Mouse (Mus musculus) ES-Bruce4 (cell line): ENCODE measurements around the gene Oxct2a. TPM values are rescaled to one million over a fixed set of nuclear protein-coding genes. Genes with fewer than 3 reads are reported as not detected.

ENCODE experiments used
- H3K27ac ChIP-seq: 2 replicates; pipeline ENCODE4 v1.5.1; 2012; ENCODE audit warnings: low read length, inconsistent platforms; ENCODE audit not compliant: insufficient read depth
- H3K27me3 ChIP-seq: 2 replicates; pipeline ENCODE4 v1.6.1; 2012; ENCODE audit warnings: mild to moderate bottlenecking, low read length, inconsistent platforms; ENCODE audit not compliant: control insufficient read depth, poor library complexity, insufficient read depth, severe bottlenecking
- H3K36me3 ChIP-seq: 2 replicates; pipeline ENCODE4 v1.6.1; 2012; ENCODE audit warnings: inconsistent platforms, mild to moderate bottlenecking, low read length, moderate library complexity; ENCODE audit not compliant: control insufficient read depth, poor library complexity, insufficient read depth, severe bottlenecking
- H3K4me1 ChIP-seq: one replicate; pipeline ENCODE4 v1.8.1; 2011; ENCODE audit warnings: low read length; ENCODE audit not compliant: control insufficient read depth, insufficient read depth
- H3K4me3 ChIP-seq: 2 replicates; pipeline ENCODE4 v1.5.1; 2011; ENCODE audit warnings: low read depth, mild to moderate bottlenecking, low read length
- H3K9ac ChIP-seq: 2 replicates; pipeline ENCODE4 v1.6.1; 2012; ENCODE audit warnings: low read depth, mild to moderate bottlenecking, inconsistent platforms; ENCODE audit not compliant: poor library complexity, severe bottlenecking
- H3K9me3 ChIP-seq: replicated peaks from 2 replicates; pipeline ENCODE4 v1.6.1; 2012; ENCODE audit warnings: mild to moderate bottlenecking, low read length, inconsistent platforms; ENCODE audit not compliant: control insufficient read depth, poor library complexity, insufficient read depth, severe bottlenecking
- CTCF ChIP-seq: IDR thresholded peaks from one replicate; pipeline ENCODE4 v1.8.1; 2011; ENCODE audit warnings: low read depth, low read length
- EP300 ChIP-seq: IDR thresholded peaks from 2 replicates; pipeline ENCODE4 v1.6.1; 2011; ENCODE audit warnings: low read depth, low read length; ENCODE audit not compliant: insufficient read depth
- POLR2A ChIP-seq: IDR thresholded peaks from one replicate; pipeline ENCODE4 v1.8.1; 2011; ENCODE audit warnings: low read length; ENCODE audit not compliant: insufficient read depth
- polyA plus RNA-seq: library from polyadenylated mRNA; stranded (reverse); fragments of >200 nt; gene quantifications from 2 replicates; pipeline ENCODE4 v1.2.4, GENCODE M21; 2011; ENCODE audit warnings: low read depth; ENCODE audit not compliant: missing spikeins, insufficient read depth, insufficient read length

The Oxct2a gene
- 0.45 TPM in 1 of 2 replicates, not detected in the other for polyA plus RNA-seq

GRCm38 (mm10) chr4:123323534-123323933 lies at the start of gene Oxct2a:
Oxct2a (minus strand) TSS chr4:123323634.
- Histone ChIP-seq H3K4me1 (no peaks in the 10 kb centered on the region), H3K27me3 (no peaks in the 10 kb centered on the region), H3K4me3 (peak within 1 kb of the TSS; percentile 33), H3K9ac (no peak within 1 kb of the TSS), H3K9me3 (no peaks in the 10 kb centered on the region), H3K27ac (no peak within 1 kb of the TSS), H3K36me3 (no peaks in the 10 kb centered on the region)
- TF ChIP-seq POLR2A (no peak), EP300 (no peak), CTCF (no peak)

- H3K36me3 ChIP-seq = peaks cover 41% of the 10 kb centered on the region
- no peak overlapping the region for H3K4me3 ChIP-seq
- H3K9me3 ChIP-seq = no peaks in the 10 kb centered on the region
- TF ChIP-seq POLR2A = no peak
- no peak for TF ChIP-seq EP300
- no peaks in the 10 kb centered on the region for H3K4me1 ChIP-seq
- H3K9ac ChIP-seq = no peak overlapping the region
- H3K27me3 ChIP-seq = no peaks in the 10 kb centered on the region
- no peak overlapping the region for H3K27ac ChIP-seq
These were observed 40.1 kb upstream of the Oxct2a start for GRCm38 (mm10) chr4:123363555-123363954.

- TF ChIP-seq CTCF (no peak), EP300 (no peak), POLR2A (no peak)
- Histone ChIP-seq H3K36me3 (peaks cover 25% of the 10 kb centered on the region), H3K9me3 (no peaks in the 10 kb centered on the region), H3K27ac (no peak overlapping the region), H3K4me3 (no peak overlapping the region), H3K9ac (no peak overlapping the region), H3K27me3 (no peaks in the 10 kb centered on the region), H3K4me1 (peaks cover 1% of the 10 kb centered on the region)
These were observed 37.3 kb upstream of the Oxct2a start for GRCm38 (mm10) chr4:123360771-123361170.

DNA sequence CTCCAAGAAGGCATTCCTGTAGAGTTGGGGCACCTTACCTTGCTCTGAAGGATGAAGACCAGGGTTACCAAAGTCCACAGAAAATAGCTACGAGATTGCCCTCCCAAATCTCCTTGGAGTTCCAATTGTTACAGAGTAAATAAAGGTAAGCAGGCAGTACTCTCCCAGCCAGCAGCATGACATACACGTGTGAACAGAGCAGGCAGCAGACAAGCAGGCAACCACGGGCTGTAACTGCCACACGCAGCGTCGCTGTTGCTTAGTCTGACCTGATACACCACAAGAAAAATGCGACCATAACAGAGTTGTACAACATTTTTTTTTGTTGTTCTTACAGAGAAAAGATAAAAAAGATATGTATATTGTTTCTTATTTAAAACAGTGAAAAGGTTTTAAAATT lies 35.2 kb upstream of the Oxct2a start:
- Histone ChIP-seq H3K36me3 (peaks cover 16% of the 10 kb centered on the region), H3K27me3 (no peaks in the 10 kb centered on the region)

GRCm38 (mm10) chr4:123355941-123356340 lies 32.5 kb upstream of the Oxct2a start:
- TF ChIP-seq CTCF = no peak
- TF ChIP-seq POLR2A = no peak
- TF ChIP-seq EP300 = no peak
- no peak overlapping the region for H3K9ac ChIP-seq
- peaks cover 3% of the 10 kb centered on the region for H3K4me1 ChIP-seq
- H3K4me3 ChIP-seq = no peak overlapping the region
- H3K36me3 ChIP-seq = peaks cover 19% of the 10 kb centered on the region
- no peaks in the 10 kb centered on the region for H3K27me3 ChIP-seq
- no peaks in the 10 kb centered on the region for H3K9me3 ChIP-seq
- H3K27ac ChIP-seq = no peak overlapping the region

More for the DNA sequence above, 35.2 kb upstream of the Oxct2a start:
- no peaks in the 10 kb centered on the region for H3K9me3 ChIP-seq
- H3K4me3 ChIP-seq = no peak overlapping the region
- H3K4me1 ChIP-seq = peaks cover 1% of the 10 kb centered on the region
- no peak overlapping the region for H3K9ac ChIP-seq
- H3K27ac ChIP-seq = no peak overlapping the region
- TF ChIP-seq POLR2A (no peak), CTCF (no peak), EP300 (no peak)

DNA sequence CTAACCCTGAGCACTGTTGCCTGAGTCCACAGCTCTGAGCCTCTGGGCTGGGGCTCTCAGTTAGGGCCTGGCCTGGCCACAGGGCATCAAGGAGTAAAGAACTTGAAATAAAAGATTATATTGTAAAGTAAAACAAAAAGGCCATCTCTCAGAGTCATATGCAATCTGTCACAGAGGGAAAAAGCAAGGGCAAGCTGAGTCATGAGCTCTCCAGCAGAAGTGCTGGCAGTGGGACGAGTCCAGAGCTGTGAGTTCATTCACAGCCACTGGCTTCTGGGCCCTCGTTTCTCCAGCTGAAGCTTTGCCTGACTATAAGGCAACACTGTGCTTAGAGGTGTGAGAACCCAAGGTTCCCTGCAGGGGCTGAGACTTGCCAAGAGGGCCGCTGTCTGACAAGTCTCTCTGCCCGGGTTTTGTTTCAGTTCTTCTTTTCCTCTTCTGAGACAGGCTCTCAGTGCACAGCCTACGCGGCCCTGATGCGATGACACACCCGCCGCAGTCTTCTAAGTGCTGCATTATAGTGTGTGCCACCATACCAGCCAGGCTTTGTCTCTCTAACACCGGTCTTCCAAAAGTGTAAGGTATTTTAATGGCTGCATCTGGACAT lies 29.9 kb upstream of the Oxct2a start:
- no peak for TF ChIP-seq CTCF
- no peak for TF ChIP-seq EP300
- TF ChIP-seq POLR2A = no peak
- Histone ChIP-seq H3K27ac (no peak overlapping the region), H3K4me3 (no peak overlapping the region), H3K9me3 (no peaks in the 10 kb centered on the region), H3K4me1 (peaks cover 3% of the 10 kb centered on the region), H3K9ac (no peak overlapping the region), H3K27me3 (no peaks in the 10 kb centered on the region), H3K36me3 (peaks cover 31% of the 10 kb centered on the region)
